ENCODE assay signal across 21 mouse cellular contexts in genomic region chr6:41505323-41505722, GRCm38 (mm10). TPM values are rescaled to one million over a fixed set of nuclear protein-coding genes. Genes with fewer than 3 reads are reported as not detected.
DNase-seq lines count a peak whose midpoint lies in the region; ATAC-seq and TF ChIP-seq lines count a peak whose summit lies in the region.
"Had no signal": no experiment of that assay in that cellular context is flagged by ENCODE, and none has a peak within 500 bp of the region (broad histone marks: within the 10 kb centered on the region; RNA-seq: fewer than 3 reads in every experiment).

No protein-coding gene starts in this region.

- H3K27me3 ChIP-seq in kidney, postnatal 0 days (ENCODE audit: insufficient read depth, low read length): no peaks in the 10 kb centered on the region
- H3K27me3 ChIP-seq in forebrain, embryonic 16.5 days (replicated peaks; ENCODE audit: control insufficient read depth, insufficient read depth, low read length): no peaks in the 10 kb centered on the region
- H3K27me3 ChIP-seq: heart, embryonic 13.5 days; kidney, embryonic 15.5 days; liver, embryonic 15.5 days; midbrain, embryonic 12.5 days had no signal

- peak; percentile 17; the same call in 1 of the 2 replicates for TF ChIP-seq CTCF in kidney, postnatal 0 days (IDR thresholded peaks at IDR 0.05; ENCODE audit: low read depth)

- H3K9me3 ChIP-seq in kidney, postnatal 0 days (replicated peaks; ENCODE audit: low read length): no peaks in the 10 kb centered on the region
- no peaks in the 10 kb centered on the region for H3K9me3 ChIP-seq in forebrain, embryonic 16.5 days (ENCODE audit: control insufficient read depth, low read length)
- H3K9me3 ChIP-seq: kidney, embryonic 15.5 days; liver, embryonic 15.5 days; midbrain, embryonic 12.5 days had no signal

- H3K9ac ChIP-seq in kidney, postnatal 0 days (ENCODE audit: low read depth, low read length): no peak overlapping the region
- no peak overlapping the region for H3K9ac ChIP-seq in forebrain, embryonic 16.5 days (replicated peaks; ENCODE audit: low read depth, low read length)
- H3K9ac ChIP-seq: heart, embryonic 13.5 days; kidney, embryonic 15.5 days; liver, embryonic 15.5 days; midbrain, embryonic 12.5 days had no signal

- no peak overlapping the region for H3K27ac ChIP-seq in kidney, postnatal 0 days
- H3K27ac ChIP-seq in forebrain, embryonic 16.5 days (ENCODE audit: low read length): no peak overlapping the region
- H3K27ac ChIP-seq: heart, embryonic 13.5 days; kidney, embryonic 15.5 days; liver, embryonic 15.5 days; midbrain, embryonic 12.5 days had no signal

- WGBS in kidney, postnatal 0 days: 83% methylated on average over 6 of the region's 6 CpGs
- 75% methylated on average over 6 of the region's 6 CpGs for WGBS in forebrain, embryonic 16.5 days

- no peak overlapping the region for H3K4me2 ChIP-seq in kidney, postnatal 0 days (ENCODE audit: low read length)
- no peak overlapping the region for H3K4me2 ChIP-seq in forebrain, embryonic 16.5 days (ENCODE audit: low read length)
- H3K4me2 ChIP-seq: heart, embryonic 13.5 days; kidney, embryonic 15.5 days; liver, embryonic 15.5 days; midbrain, embryonic 12.5 days had no signal

- DNase-seq in kidney, postnatal 0 days (ENCODE audit: low spot score): no peak
- no peak for DNase-seq in kidney, postnatal 10 days
- peak; percentile 60 for DNase-seq in CD4-positive, CD25-positive, alpha-beta regulatory T cell, adult 2 months (ENCODE audit: low read depth, low spot score)
- peak; percentile 32 for DNase-seq in induced T-regulatory cell, adult 2 months (ENCODE audit: low read depth)
- peak; percentile 14 to 23 for DNase-seq in thymus, postnatal 10 days (ENCODE audit: low spot score in 2 of 2)
- DNase-seq in layer of hippocampus, adult 9-10 months (ENCODE audit: low spot score): no peak
- DNase-seq in adrenal gland, adult 8-10 months: no peak
- DNase-seq: adrenal gland, postnatal 25 days; cerebellum, adult 9-11 months; gastrocnemius, postnatal 25 days; lung, postnatal 36 days had no signal

- ATAC-seq in kidney, postnatal 0 days (replicated peaks; ENCODE audit: low FRiP score, low read depth): no peak
- ATAC-seq in forebrain, embryonic 16.5 days: no peak

- H3K4me1 ChIP-seq in kidney, postnatal 0 days (replicated peaks; ENCODE audit: insufficient read depth, low read length): no peaks in the 10 kb centered on the region
- no peaks in the 10 kb centered on the region for H3K4me1 ChIP-seq in forebrain, embryonic 16.5 days (replicated peaks; ENCODE audit: control insufficient read depth, insufficient read depth, low read length)
- H3K4me1 ChIP-seq: heart, embryonic 13.5 days; kidney, embryonic 15.5 days; liver, embryonic 15.5 days; midbrain, embryonic 12.5 days had no signal

- H3K4me3 ChIP-seq in kidney, postnatal 0 days (replicated peaks; ENCODE audit: low read depth, low read length): no peak overlapping the region
- H3K4me3 ChIP-seq in forebrain, embryonic 16.5 days (replicated peaks; ENCODE audit: low read length): no peak overlapping the region
- H3K4me3 ChIP-seq: erythroblast, embryonic 14.5 days; heart, embryonic 13.5 days; kidney, embryonic 15.5 days; liver, embryonic 15.5 days; midbrain, embryonic 12.5 days had no signal

- no peaks in the 10 kb centered on the region for H3K36me3 ChIP-seq in kidney, postnatal 0 days (ENCODE audit: insufficient read depth, low read length)
- H3K36me3 ChIP-seq in forebrain, embryonic 16.5 days (ENCODE audit: control insufficient read depth, insufficient read depth): no peaks in the 10 kb centered on the region
- H3K36me3 ChIP-seq: heart, embryonic 13.5 days; kidney, embryonic 15.5 days; liver, embryonic 15.5 days; midbrain, embryonic 12.5 days had no signal

RNA-seq across cellular contexts. Expression of gene Prss2, which starts 16.3 kb away (rescaled TPM):
- polyA plus RNA-seq in kidney, postnatal 0 days (2015; fragmentation: Nextera tagmentation; extraction: Ambion mirVana): not detected in 2 replicates
- polyA plus RNA-seq in forebrain, embryonic 16.5 days (2015; fragmentation: Nextera tagmentation; extraction: Ambion mirVana): not detected in 2 replicates
- not detected for total RNA-seq in adrenal gland, adult 8-10 months (2022)
- total RNA-seq: adrenal gland, postnatal 25 days; gastrocnemius, postnatal 25 days; hematopoietic stem cell, adult 5-6 weeks; layer of hippocampus, adult 8-10 months; left cerebral cortex, postnatal 10 days had no signal
- polyA plus RNA-seq: erythroblast, embryonic 14.5 days; heart, embryonic 13.5 days; kidney, embryonic 15.5 days; midbrain, embryonic 12.5 days had no signal

RNA-seq across cellular contexts. Expression of gene Prss1, which starts 46.6 kb away (rescaled TPM):
- polyA plus RNA-seq in kidney, postnatal 0 days (2015; fragmentation: Nextera tagmentation; extraction: Ambion mirVana): not detected in 2 replicates
- polyA plus RNA-seq in forebrain, embryonic 16.5 days (2015; fragmentation: Nextera tagmentation; extraction: Ambion mirVana): not detected in 2 replicates
- not detected for total RNA-seq in adrenal gland, adult 8-10 months (2022)
- total RNA-seq: adrenal gland, postnatal 25 days; gastrocnemius, postnatal 25 days; hematopoietic stem cell, adult 5-6 weeks; layer of hippocampus, adult 8-10 months; left cerebral cortex, postnatal 10 days had no signal
- polyA plus RNA-seq: C2C12; erythroblast, embryonic 14.5 days; heart, embryonic 13.5 days; midbrain, embryonic 12.5 days had no signal

RNA-seq across cellular contexts. Expression of gene Gm10334, which starts 59.4 kb away (rescaled TPM):
- not detected in 2 replicates for polyA plus RNA-seq in kidney, postnatal 0 days (2015; fragmentation: Nextera tagmentation; extraction: Ambion mirVana)
- not detected in 2 replicates for polyA plus RNA-seq in forebrain, embryonic 16.5 days (2015; fragmentation: Nextera tagmentation; extraction: Ambion mirVana)
- not detected for total RNA-seq in adrenal gland, adult 8-10 months (2022)
- total RNA-seq: adrenal gland, postnatal 25 days; gastrocnemius, postnatal 25 days; hematopoietic stem cell, adult 5-6 weeks; layer of hippocampus, adult 8-10 months had no signal
- polyA plus RNA-seq: C2C12; erythroblast, embryonic 14.5 days; heart, embryonic 13.5 days; kidney, embryonic 15.5 days; midbrain, embryonic 12.5 days had no signal

Comparison
In these comparisons a context has a peak if more than half of its experiments do, and no peak if none do; other contexts are left out.
1. DNase-seq: peak in CD4-positive, CD25-positive, alpha-beta regulatory T cell, adult 2 months (single experiment), induced T-regulatory cell, adult 2 months (single experiment) and thymus, postnatal 10 days (2 of 2); none in kidney, postnatal 0 days (single experiment), kidney, postnatal 10 days (single experiment), layer of hippocampus, adult 9-10 months (single experiment) and adrenal gland, adult 8-10 months (single experiment).